ENCODE assay signal across 24 mouse cellular contexts in genomic region chr2:115978666-115979065, GRCm38 (mm10).
"Had no signal": no experiment of that assay in that cellular context is flagged by ENCODE, and none has a peak within 500 bp of the region (broad histone marks: within the 10 kb centered on the region; RNA-seq: fewer than 3 reads in every experiment).

No protein-coding gene starts in this region.

- H3K36me3 ChIP-seq: hindbrain, embryonic 15.5 days; intestine, embryonic 15.5 days; limb, embryonic 12.5 days; liver, embryonic 13.5 days had no signal

- H3K9me3 ChIP-seq: heart, embryonic 10.5 days; heart, embryonic 13.5 days; heart, embryonic 15.5 days; hindbrain, embryonic 15.5 days; intestine, embryonic 15.5 days; limb, embryonic 10.5 days; limb, embryonic 12.5 days; liver, embryonic 13.5 days had no signal

- DNase-seq: gastrocnemius, postnatal 14 days; gastrocnemius, postnatal 36 days; heart, adult 18-20 months; heart, postnatal 14 days; heart, postnatal 36 days; kidney, adult 18-20 months; kidney, adult 8-10 months; kidney, postnatal 10 days; kidney, postnatal 25 days; kidney, postnatal 4 days; liver; liver, embryonic 13.5 days had no signal

- H3K9ac ChIP-seq: heart, embryonic 13.5 days; heart, embryonic 15.5 days; hindbrain, embryonic 15.5 days; intestine, embryonic 15.5 days; limb, embryonic 12.5 days; liver, embryonic 13.5 days had no signal

- H3K27ac ChIP-seq: heart, embryonic 10.5 days; heart, embryonic 13.5 days; heart, embryonic 15.5 days; hindbrain, postnatal 0 days; intestine, embryonic 15.5 days; layer of hippocampus, adult 2 months; left cerebral cortex, adult 2 months; limb, embryonic 10.5 days; limb, embryonic 12.5 days; liver, embryonic 13.5 days had no signal

- H3K4me3 ChIP-seq: heart, embryonic 10.5 days; heart, embryonic 13.5 days; heart, embryonic 15.5 days; hindbrain, embryonic 15.5 days; intestine, embryonic 15.5 days; layer of hippocampus, adult 2 months; left cerebral cortex, adult 2 months; limb, embryonic 10.5 days; limb, embryonic 12.5 days; liver, embryonic 13.5 days had no signal

- H3K4me2 ChIP-seq: heart, embryonic 13.5 days; heart, embryonic 15.5 days; hindbrain, embryonic 15.5 days; intestine, embryonic 15.5 days; limb, embryonic 12.5 days; liver, embryonic 11.5 days; liver, embryonic 13.5 days had no signal

- H3K27me3 ChIP-seq: heart, embryonic 13.5 days; heart, embryonic 15.5 days; hindbrain, embryonic 15.5 days; intestine, embryonic 15.5 days; liver, embryonic 13.5 days had no signal

- H3K4me1 ChIP-seq: heart, embryonic 10.5 days; heart, embryonic 15.5 days; liver, embryonic 13.5 days had no signal

- ATAC-seq: hindbrain, postnatal 0 days; intestine, embryonic 15.5 days; intestine, postnatal 0 days had no signal
